Mouse (Mus musculus): ENCODE data around the gene Alox12. TPM values are rescaled to one million over a fixed set of nuclear protein-coding genes. Genes with fewer than 3 reads are reported as not detected.

The Alox12 gene
- total and polyA plus RNA-seq, 3 experiments = 0.03 TPM; not detected in 2

DNA sequence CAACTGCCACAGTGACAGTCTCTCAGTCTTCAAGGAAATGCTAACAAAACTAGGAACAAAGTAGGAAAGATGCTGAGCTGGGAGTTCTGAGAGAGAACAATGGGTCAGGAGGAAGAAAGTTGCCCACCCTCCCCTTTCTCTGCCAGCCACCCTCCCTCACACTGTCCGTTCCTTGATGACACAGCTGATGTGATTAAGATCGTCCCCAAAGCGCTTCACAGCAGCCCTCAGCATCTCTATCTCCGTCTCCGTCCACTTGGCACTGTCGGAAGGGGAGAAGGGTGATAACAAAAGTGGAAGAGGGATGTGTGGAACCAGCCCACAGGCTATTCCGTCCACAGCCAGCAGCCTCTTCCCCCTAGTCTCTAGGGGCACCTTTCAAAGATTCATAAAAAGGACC lies 18.4 kb downstream of the Alox12 start:
- TF ChIP-seq MYC (IDR thresholded peaks at IDR 0.05; ENCODE audit: low read depth, low read length) (no peak), ETS1 (IDR thresholded peaks at IDR 0.05; ENCODE audit: low read depth, low read length) (peak; percentile 28; the same call in 1 of the 2 replicates), CTCF (IDR thresholded peaks at IDR 0.05 in 2 of 3, conservative IDR thresholded peaks at IDR 0.05 in 1 of 3; ENCODE audit: control insufficient read depth in 1 of 3, insufficient read depth in 1 of 3, low read depth in 2 of 3, low read length in 3 of 3, poor library complexity in 1 of 3, severe bottlenecking in 1 of 3) (no peak), MXI1 (IDR thresholded peaks at IDR 0.05; ENCODE audit: low read depth, low read length) (peak; percentile 5; the same call in 1 of the 2 replicates)
- Histone ChIP-seq H3K4me3 (ENCODE audit: control insufficient read depth in 1 of 2, insufficient read depth in 1 of 2, low read depth in 2 of 2, low read length in 2 of 2) (peak overlapping the region; percentile 70 to 92), H3K9me3 (replicated peaks; ENCODE audit: insufficient read depth, low read length) (no peaks in the 10 kb centered on the region), H3K9ac (ENCODE audit: control insufficient read depth, low read depth, low read length, poor library complexity, severe bottlenecking) (peak overlapping the region; percentile 87), H3K27ac (ENCODE audit: control insufficient read depth, low read depth, low read length) (no peak overlapping the region), H3K27me3 (ENCODE audit: control insufficient read depth in 1 of 2, insufficient read depth in 2 of 2, low read length in 2 of 2) (no peaks in the 10 kb centered on the region), H3K79me2 (ENCODE audit: control insufficient read depth, insufficient read depth, low read length, poor library complexity) (peaks cover 17% of the 10 kb centered on the region), H3K4me1 (ENCODE audit: control insufficient read depth in 1 of 2, insufficient read depth in 2 of 2, low read length in 2 of 2) (peaks cover 0 to 7% of the 10 kb centered on the region in 2 experiments; a peak in 3 of 4 replicates), H3K36me3 (ENCODE audit: control insufficient read depth in 1 of 2, insufficient read depth in 2 of 2, low read length in 2 of 2) (peaks cover 0 to 6% of the 10 kb centered on the region in 2 experiments; a peak in 1 of 4 replicates)
- no peak for DNase-seq (ENCODE audit: low read depth, low spot score)

DNA sequence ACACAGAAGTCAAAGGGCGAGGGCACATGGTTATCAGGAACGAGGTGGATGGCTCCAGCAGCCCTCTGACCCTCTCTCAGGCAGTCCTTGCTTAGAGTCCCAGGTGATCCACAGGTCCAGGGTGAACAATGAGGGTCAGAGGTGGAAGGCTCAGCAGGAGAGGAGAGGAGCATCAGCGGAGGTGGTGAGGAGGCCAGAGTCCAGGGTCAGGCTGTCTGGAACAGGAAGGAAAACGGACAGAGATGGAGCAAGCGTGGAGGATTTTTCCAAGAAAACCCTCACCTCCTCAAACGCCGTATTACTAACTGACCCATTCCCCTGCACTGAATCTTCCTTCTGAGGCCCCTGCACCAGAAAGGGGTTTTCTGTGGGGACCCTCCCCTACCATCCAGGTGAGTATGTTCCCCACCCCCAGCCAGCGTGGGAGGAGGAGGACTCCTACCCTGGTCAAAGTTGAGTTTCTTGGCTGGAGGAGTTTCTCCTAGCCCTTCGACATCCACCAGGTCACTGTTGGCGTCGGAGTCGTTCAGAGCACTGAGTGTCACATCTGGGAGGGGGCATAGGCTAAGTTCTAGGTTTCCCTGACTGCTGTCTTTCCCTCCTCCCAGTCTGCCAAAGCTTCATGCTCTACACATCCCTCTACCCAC lies 19.8 kb downstream of the Alox12 start:
- Histone ChIP-seq H3K36me3 (ENCODE audit: control insufficient read depth in 1 of 2, insufficient read depth in 2 of 2, low read length in 2 of 2) (peaks cover 0 to 6% of the 10 kb centered on the region in 2 experiments; a peak in 1 of 4 replicates), H3K4me1 (ENCODE audit: control insufficient read depth in 1 of 2, insufficient read depth in 2 of 2, low read length in 2 of 2) (peaks cover 0 to 7% of the 10 kb centered on the region in 2 experiments; a peak in 3 of 4 replicates), H3K4me3 (ENCODE audit: control insufficient read depth in 1 of 2, insufficient read depth in 1 of 2, low read depth in 2 of 2, low read length in 2 of 2) (no peak overlapping the region), H3K9me3 (replicated peaks; ENCODE audit: insufficient read depth, low read length) (no peaks in the 10 kb centered on the region), H3K79me2 (ENCODE audit: control insufficient read depth, insufficient read depth, low read length, poor library complexity) (peaks cover 17% of the 10 kb centered on the region), H3K27me3 (ENCODE audit: control insufficient read depth in 1 of 2, insufficient read depth in 2 of 2, low read length in 2 of 2) (no peaks in the 10 kb centered on the region), H3K9ac (ENCODE audit: control insufficient read depth, low read depth, low read length, poor library complexity, severe bottlenecking) (no peak overlapping the region), H3K27ac (ENCODE audit: control insufficient read depth, low read depth, low read length) (no peak overlapping the region)
- DNase-seq (ENCODE audit: low read depth, low spot score) = no peak
- no peak for TF ChIP-seq GATA1 (IDR thresholded peaks at IDR 0.05; ENCODE audit: low read depth, low read length)
- no peak for TF ChIP-seq ETS1 (IDR thresholded peaks at IDR 0.05; ENCODE audit: low read depth, low read length)
- no peak for TF ChIP-seq ZMIZ1 (IDR thresholded peaks at IDR 0.05; ENCODE audit: low read depth, low read length)
- TF ChIP-seq RAD21 (IDR thresholded peaks at IDR 0.05; ENCODE audit: low read depth, low read length) = no peak
- TF ChIP-seq MAFK (IDR thresholded peaks at IDR 0.05; ENCODE audit: borderline replicate concordance, low read depth, low read length) = no peak
- no peak for TF ChIP-seq CHD1 (IDR thresholded peaks at IDR 0.05; ENCODE audit: low read depth, low read length)
- no peak for TF ChIP-seq USF1 (IDR thresholded peaks at IDR 0.05; ENCODE audit: low read depth, low read length)
- no peak for TF ChIP-seq CTCF (IDR thresholded peaks at IDR 0.05 in 2 of 3, conservative IDR thresholded peaks at IDR 0.05 in 1 of 3; ENCODE audit: control insufficient read depth in 1 of 3, insufficient read depth in 1 of 3, low read depth in 2 of 3, low read length in 3 of 3, poor library complexity in 1 of 3, severe bottlenecking in 1 of 3)
- no peak for TF ChIP-seq MXI1 (IDR thresholded peaks at IDR 0.05; ENCODE audit: low read depth, low read length)
- no peak for TF ChIP-seq E2F4 (IDR thresholded peaks at IDR 0.05; ENCODE audit: borderline replicate concordance, low read depth, low read length)
- TF ChIP-seq ZNF384 (IDR thresholded peaks at IDR 0.05; ENCODE audit: low read depth, low read length) = no peak
- no peak for TF ChIP-seq POLR2AphosphoS5 (IDR thresholded peaks at IDR 0.05; ENCODE audit: borderline replicate concordance, low read depth, low read length)
